Mouse (Mus musculus): ENCODE measurements around the gene Cdh6.

Gene Cdh6

DNA sequence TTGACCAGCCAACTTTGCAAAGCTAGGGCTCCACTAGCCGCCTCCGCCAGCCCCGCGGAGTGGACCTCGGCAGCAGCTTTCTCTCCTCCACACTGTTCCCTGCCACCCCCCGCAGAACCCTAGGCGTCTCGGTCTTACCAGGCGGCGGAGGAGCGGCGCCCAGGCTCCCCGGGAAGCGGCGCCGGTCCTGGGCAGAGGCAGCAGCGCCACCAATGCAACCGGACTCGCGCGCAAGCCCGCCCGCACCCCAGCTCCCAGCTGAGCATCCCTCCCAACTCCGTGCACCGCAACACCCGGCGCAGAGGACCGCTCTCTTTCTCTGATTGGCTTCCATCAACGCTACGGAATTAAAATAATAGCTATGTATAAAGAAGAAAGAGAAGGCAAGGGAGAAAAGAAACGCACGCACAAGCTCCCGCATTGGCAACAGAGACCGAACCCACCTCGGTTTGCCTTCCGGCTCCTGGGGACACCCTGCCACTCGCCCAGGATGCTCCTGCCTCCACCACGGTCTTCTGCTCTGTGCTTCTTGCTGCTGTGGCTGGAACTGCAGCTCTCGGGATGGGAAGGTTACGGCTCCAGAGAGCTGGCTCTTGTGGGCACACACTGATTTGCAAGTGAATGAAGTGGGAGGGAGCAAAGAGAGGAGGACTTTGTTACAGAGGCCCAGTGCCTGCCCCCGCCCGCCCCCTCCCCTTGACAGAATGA is at the start of gene Cdh6:
Gene Cdh6, minus strand, starts transcription at position 605 of the 708 bp plus-strand sequence.
- peak; percentile 78 for DNase-seq (ENCODE audit: low spot score)

DNA sequence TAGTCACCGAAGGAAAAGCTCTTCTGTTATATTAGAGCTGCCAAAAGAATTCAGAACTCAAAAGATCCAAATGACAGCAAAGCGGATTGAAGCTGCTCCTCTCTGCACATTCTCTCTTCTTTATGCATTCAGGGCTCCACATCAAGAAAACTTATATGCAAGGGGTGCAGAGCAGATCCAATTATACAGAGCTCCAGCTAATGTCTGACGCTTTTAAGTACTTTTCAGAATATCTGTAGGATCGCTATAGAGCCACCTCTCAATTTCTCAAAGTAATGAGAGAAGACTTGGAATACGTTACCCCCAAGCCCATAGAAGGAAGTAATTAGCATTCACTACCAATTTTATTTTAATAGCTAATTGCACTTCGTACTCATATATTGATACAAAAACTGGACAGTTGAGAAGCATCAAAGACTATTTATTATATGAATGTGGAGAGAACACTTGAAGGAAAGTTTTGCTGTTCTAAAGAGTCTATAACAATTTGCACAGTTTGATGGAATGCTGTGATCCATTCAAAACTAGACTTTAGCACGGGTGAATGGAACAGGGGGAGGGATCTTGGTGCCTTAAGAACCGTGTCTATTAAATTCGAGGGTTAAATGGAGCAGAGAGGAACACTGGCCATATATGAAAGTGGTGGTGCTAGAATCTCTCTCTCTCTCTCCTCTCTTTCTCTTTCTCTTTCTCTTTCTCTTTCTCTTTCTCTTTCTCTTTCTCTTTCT is 46.4 kb upstream of the Cdh6 start:
- no peak for DNase-seq (ENCODE audit: low spot score)

DNA sequence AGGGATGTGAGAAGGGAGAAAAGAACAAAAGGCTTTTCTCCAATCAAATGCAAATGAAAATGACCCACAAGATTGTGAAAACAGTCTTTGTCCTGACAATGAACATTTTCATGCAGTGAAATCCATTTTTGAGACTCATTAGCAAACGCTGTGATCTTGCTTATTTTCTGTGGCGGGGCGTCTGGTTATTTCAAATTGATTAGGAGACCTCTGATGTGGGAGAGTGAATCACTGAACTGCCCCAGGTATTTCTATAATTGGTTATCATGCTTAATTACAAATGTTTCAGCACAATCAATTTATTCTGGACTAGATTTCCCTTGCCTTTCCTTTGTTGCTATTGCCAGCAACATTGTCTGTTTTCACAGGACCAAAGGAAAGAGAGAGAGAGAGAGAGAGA is 44.3 kb upstream of the Cdh6 start:
- no peak for DNase-seq (ENCODE audit: low spot score)

DNA sequence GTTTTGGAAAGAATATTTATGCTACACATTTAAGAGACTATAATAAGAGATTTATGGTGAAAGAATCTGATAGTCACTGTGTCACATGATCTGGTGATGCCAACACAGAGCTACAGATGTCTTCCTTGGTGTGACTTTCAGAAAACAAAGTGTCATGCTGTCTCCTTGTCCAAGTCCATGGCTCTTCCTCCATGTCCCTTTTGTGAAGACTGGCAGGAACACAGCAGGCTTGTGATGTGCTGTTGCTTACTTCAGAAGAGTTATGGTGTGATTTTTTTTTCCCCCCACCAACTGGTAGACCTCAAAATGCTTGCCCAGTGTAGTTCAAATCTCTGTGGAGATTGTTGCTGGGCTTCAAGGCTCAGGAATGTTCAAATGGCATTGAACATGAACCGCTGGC is 43.7 kb upstream of the Cdh6 start:
- no peak for DNase-seq (ENCODE audit: low spot score)

DNA sequence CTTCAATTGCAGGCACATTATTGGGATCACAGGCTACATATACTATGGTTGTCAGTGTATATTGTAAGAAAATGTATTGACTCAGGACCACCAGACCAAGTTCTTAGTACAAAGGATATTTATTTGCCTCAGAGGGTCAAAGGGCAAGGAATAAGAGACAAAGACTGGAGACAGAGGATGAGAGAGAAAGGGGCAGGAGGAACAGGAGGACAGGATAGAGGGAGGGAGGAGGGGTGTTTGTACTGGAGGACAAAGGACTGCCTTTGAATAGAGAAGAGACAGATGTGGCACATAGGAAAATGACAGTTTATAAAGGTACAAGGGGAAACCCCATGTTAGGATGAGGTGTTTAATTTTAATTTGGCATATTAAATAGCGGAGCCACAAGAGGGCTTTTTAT is 39.5 kb upstream of the Cdh6 start:
- DNase-seq (ENCODE audit: low spot score) = no peak

DNA sequence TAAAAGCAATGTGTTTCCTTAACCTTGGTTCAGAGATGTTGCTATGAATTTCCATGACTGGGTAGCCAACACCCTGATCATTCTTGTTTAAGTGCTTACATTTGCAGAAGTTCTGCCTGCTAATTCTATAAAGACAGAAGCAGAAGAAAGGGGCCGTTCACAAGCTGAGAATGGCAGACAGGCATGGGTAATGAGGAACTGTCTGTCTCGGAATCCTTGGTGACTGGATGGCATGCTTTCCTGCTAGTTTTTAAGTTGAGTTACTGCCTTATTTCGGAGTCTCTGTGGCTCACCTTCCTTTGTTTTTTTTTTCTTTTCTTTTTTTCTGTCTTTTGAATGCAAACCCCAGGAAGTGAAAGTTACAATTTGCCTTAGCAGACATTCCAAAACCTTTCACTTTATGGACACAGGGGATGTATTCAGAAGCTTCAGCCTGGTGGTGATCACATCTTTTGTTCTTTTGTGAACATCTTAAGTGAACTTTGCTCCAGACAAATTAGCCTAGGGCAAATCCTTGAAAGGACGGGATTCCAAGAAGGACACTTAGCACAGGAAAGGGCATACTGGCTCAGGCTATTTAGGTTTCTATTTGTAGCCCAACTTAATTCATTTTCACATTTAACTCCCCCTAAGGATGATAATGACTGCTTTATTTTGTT is 38.7 kb upstream of the Cdh6 start:
- DNase-seq (ENCODE audit: low spot score) = peak; percentile 25

DNA sequence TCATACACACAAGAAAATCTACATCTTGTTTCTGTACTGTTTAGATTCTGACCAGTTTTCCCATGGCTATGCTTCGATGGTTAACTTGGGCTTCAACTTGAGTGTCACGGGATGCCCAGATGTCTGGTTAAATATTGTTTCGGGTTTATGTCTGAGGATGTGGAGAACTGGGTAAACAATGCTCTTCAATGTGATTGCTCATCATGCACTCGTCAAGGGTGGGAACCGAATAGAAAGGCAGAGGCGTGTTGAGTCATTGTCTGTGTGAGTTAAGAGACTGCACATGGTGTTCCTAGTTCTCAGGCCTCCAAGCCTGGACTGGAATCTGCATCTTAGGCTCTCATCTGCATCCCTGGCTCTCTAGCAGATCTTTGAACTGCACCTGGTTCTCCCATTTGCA is 36.7 kb upstream of the Cdh6 start:
- no peak for DNase-seq (ENCODE audit: low spot score)

DNA sequence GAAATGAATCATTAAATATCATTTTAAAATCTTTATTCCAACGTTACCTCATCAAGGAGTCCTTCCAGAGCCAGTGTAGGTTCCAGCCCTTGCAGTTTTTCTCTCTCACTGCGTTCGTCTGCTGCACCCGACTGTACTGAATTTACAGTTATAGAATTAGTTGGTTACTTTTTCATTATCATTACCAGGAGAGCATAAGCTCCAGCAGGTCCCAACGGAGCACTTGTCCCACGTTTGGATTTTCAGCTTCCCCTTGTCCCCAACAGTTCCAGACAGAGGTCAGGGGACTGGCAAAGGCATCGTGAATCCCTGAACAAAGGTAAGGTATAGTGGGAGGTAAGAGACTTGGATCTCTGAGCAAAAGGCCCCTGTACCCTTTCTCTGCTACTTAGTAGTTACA is 35.2 kb upstream of the Cdh6 start:
- DNase-seq (ENCODE audit: low spot score) = no peak

DNA sequence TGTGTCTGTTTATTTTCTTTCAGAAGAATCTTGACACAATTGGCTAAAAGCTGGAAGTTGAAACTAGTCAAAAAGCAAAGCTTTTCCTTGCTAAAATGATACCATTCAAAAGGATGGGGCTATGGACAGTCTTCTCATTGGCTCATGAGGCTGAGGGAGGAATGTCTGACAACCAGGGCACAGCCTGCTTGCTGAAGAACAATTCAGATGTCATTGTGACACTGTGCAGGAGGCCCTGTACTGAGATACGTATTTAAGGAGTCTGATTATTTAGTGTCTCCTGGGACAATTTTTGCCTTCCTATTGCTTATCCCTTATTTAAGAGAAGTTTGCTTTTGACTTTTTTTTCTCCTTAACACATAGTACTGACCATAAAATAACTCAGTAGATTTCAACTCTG is 22.8 kb upstream of the Cdh6 start:
- DNase-seq (ENCODE audit: low spot score) = no peak

DNA sequence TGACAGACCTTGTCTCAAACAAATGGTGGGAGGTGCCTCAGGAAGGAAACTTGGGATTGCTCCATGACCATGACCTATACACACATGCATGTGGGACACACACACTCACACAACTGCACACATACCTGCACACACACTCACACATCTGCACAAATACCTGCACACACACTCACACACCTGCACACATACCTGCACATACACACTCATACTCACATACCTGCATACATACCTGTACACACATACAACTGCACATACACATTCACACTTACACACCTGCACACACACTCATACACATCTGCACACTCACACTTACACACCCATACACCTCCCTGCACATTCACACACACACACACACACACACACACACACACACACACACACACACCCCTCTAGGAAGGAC is 20.6 kb upstream of the Cdh6 start:
- no peak for DNase-seq (ENCODE audit: low spot score)

DNA sequence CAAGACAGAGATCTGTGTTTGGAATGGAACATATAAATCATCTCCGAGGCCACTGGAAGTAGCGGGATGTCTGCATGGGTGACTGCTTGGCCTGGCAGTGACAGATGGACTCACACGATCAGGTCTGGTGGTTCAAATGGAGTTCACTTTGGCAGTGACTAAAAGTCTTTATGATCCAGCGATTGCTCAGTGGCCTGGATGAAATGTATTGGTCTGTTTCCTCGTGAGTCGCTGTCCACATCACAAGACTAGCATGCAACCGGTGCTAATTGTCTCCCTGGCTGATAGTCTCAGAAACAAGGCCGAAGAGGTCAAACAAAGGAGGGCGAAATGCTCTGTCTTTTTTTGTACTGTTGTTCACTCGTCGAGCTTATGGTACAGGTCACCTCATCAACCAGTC is 19.6 kb upstream of the Cdh6 start:
- peak; percentile 67 for DNase-seq (ENCODE audit: low spot score)

DNA sequence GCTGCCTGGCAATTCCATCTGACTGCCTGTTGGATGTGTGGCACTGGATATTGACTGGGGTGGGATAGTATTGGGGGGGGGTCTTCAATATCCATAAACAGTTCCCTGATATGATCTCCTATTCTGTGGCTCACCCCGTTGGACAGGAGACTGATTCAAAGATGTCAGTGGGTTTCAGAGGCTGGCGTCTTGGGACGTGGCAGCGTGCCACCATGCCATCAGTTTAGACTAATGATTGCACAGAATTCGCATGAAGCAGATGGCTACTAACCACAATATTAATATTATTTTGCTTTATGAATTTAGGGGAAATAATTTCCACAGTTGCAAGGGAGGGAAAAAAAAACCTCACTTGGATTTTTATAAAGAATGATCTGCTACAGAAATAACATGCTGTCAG is 10.2 kb upstream of the Cdh6 start:
- DNase-seq (ENCODE audit: low spot score) = no peak

DNA sequence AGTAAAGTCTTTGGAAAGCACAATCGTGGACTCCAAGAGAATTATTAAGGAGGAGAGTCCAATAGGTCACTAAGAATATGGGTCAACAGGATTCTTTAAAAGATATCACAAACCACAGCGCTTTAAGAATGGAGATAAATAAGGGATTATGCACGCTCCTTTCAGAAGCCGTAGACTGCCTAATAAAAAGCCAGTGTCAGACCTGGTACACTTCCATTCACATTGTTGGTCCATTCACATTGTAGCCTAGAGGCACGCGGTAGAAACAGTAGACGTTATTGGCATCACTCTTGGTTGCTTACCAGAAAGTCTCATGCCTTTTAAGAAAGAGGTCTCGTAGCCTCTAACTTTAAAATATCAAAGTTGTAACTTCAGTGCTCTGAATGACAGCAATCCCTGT is 8.0 kb upstream of the Cdh6 start:
- DNase-seq (ENCODE audit: low spot score) = no peak

DNA sequence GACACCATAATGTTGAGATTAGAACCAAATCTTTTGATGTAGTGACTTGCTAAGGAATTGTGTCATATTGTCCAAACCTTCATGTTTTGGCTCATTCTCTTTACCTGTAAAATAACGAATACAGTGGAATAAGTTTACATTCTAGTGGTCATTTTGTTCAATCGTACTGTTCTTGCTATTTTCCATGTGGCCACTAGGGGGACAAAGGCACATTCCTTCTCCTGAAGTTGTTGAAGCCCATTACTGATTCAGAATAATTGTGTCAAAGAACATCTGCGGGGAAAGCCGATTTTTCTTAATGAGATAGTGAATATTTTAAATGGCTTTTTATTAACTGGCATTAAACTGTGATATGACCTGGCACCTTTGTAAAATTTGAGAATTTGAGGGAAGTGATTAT is 7.5 kb upstream of the Cdh6 start:
- DNase-seq (ENCODE audit: low spot score) = peak; percentile 67

DNA sequence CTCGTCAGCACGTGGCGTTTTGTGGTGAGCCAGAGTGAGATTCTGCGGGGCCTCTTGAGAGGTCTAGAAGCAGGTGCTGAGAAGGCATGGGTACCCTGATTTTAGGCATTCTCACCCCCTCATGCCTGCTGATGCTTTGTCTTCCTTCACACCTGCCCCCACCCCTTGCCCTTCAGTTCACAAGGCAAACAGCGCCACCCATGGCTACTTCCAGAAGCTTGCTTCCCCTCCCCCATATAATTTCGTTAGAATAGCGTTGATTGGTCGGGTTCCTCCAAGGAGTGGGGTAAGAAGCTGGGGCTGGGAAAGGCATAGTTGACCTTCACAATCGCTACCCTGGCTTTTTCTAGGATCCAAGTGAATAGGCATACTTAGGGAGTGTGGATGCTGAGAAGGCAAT is 2.5 kb upstream of the Cdh6 start:
- peak; percentile 45 for DNase-seq (ENCODE audit: low spot score)

DNA sequence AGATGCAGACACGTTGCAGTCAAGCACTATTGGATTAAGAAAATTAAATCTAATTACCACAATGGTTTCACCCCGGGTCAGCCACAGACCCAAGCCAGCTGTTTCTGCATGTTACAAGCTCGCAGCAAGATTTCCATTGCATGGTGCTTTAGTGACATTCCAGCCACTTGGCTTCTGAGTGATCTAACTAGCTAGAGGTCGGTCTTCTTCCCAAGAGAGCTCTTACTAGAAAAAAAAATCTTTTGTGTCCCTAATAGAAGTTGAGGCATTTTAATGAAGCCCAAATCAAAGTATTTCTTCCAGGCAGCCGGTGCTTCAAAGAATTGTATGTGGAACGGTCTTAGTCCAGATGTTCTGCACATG is 1.1 kb upstream of the Cdh6 start:
- peak; percentile 36 for DNase-seq (ENCODE audit: low spot score)

DNA sequence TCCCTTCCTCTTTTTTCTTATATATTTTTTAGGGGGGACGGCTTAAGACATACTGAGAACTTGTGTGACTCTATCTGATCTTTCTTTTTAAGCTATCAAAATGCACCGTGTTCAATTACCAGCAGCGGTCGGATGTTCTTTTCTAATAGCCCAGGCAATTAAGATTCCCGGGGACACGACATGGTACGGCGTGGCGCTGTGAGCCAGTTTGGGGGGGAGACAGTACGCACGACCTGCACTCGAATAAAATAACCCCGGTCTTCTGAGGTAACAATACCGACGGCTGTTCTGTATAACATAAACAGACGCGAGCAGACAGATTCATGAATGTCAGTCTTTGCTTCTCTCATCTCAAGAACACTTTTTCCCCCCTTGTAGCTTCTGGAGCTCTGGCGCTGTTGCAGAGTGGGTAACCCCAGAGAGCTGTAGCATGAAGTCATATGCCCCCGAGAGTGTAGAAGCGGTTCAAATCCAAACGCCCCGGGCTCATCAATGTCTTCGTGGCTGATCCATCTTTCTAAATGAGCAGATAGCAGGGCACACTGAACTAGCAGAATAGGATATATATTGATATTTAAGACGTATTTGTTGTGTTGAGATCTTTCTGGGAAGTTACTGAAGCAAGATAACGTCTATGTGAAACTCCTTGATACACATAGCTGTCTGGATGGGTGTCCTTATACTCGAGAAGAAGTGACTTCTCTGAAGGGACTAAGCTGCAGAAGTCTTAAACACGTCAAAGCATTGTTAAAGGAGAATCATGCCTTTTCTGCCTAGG is 554 bp upstream of the Cdh6 start:
- peak; percentile 46 for DNase-seq (ENCODE audit: low spot score)

DNA sequence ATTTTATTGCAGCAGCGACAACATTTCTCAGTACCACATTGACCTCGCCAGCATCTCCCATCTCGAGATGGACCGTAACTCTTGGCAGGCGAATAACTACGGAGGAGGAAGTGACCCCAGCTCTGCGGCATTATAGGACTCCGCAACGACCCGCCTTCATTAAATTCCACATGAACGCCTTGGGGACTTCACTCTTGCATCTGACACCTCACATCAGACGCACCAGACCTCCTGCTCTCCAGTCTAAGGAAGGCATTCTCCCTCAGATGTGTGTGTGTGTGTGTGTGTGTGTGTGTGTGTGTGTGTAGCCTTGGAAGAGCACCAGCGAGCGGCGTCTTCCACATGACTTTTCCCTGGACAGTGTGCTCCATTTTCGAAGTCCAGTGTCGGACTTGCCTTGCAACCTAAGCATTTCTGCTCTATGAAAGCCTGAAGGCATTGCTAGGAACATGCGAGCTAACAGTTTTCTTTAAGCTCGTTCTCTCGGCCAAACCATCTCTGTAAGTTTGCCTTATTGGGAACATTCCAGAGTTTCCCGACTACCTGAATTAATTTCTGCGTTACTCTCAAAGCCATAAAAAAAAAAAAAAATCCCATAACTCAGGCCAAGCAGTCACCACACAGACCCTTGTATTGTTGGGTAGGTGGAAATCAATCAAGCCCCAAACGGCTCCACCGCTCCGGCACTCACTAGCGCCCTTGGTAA is 957 bp downstream of the Cdh6 start:
- peak; percentile 69 for DNase-seq (ENCODE audit: low spot score)

DNA sequence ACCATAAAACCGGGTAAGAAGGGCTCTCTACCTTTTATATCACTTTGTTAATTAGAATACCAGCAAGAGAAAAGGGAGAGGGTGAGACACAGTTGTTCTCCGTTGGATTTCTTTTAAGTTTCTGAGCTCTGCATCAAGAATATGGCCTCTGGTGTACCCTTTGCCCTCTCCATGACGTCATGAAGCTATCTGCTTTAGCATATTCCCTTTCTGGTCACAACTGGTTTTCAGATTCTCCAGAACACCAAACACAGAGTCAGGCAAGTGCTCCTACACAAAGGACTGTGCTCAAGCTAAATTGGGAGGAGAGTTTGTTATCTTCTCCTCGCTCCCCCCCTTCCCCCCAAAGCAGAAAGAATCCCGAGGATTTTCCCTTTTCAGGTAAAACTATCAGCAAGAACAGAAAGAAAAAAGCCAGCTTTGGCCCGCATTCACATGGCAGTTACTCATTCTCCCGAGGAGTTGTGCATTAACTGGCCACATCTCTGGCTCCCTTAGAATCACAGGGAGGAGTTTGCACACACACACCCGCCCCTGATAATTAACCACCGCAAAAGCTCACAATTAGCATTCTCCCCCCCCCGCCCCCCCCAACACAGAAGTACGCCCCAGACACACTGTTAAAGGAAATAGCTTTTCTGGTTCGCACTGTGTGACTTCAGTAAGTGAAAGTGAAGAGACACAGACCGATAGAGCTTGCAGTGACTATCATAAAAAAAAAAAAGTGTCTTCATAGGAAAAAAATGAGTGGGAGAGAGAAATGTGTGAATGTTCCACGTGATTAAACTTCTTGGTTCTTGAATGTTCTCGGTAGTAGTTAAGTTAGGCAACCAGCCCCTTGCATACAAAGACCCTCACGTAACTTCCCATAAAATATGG is 1.8 kb downstream of the Cdh6 start:
- DNase-seq (ENCODE audit: low spot score) = peak; percentile 33

DNA sequence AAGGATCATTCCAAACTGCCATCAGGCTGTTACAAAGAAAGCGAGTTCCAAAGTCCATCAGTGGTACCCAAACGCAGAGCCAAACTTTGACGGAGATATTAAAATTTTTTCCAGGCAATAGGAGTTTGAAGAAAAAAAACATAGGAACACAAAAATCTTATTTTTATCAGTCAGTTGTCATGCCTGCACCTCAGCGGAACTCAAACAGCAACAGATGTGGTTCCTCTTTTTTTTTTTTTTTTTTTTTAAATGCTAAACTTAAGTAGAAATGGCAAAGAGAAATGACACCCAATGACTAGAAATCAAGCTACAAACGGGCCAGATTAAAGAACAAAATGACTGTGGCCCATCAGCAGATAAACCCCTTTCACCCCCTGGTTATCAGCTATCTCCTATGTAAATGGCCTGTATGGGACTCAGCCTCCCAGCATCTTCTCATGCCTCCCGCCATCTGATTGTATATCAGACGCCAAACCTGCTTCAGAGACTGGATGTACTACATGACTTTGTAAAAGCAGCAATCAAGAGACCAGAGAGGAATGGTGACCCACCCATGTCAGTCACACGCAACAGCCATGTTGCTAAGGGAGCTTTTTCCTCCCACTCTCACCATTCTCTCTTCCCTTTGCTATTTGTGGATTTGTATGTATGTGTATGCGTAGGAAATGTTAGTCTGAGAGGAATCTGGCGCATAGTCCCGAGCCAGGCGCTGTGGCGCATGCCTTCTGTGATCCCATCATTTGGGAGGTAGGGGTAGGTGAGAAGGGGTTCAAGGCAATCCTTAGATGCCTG is 8.2 kb downstream of the Cdh6 start:
- DNase-seq (ENCODE audit: low spot score) = no peak

Data from retina, embryonic 14.5 days (tissue).